Mouse (Mus musculus): Measurements from ENCODE around the gene Nxnl2.

- TF ChIP-seq POLR2A (IDR thresholded peaks at IDR 0.05; ENCODE audit: borderline replicate concordance, insufficient read depth, low read length), result no peak
- no peak for TF ChIP-seq CTCF (IDR thresholded peaks at IDR 0.05; ENCODE audit: borderline replicate concordance, insufficient read depth, low read depth, low read length)
Measured at GRCm38 (mm10) chr13:51137702-51138031, 33.2 kb upstream of the Nxnl2 start.
